Mouse (Mus musculus) layer of hippocampus, postnatal 25 days (tissue): ENCODE results near the gene Tmem45a2. TPM values are rescaled to one million over a fixed set of nuclear protein-coding genes. Genes with fewer than 3 reads are reported as not detected.

Experiments used
- total RNA-seq, 2 experiments: library from RNA; stranded (reverse); gene quantifications; 2 replicates each; pipeline ENCODE4 v1.2.3; 2021

The Tmem45a2 gene
- total RNA-seq, 2 experiments from 2014 or later: not detected

Other genes with a start within 250 kb of the Tmem45a2 start
- gene Tmem45a, start 185.2 kb downstream of the Tmem45a2 start, total RNA-seq: under 1 TPM; 0.61 to 0.69 TPM
- gene Lnp1, start 143.3 kb downstream of the Tmem45a2 start, total RNA-seq: 1 to 10 TPM; 1.2 to 1.6 TPM
- gene Tomm70a, start 50.3 kb upstream of the Tmem45a2 start, total RNA-seq: 100 to 1,000 TPM in 1 of 2 experiments, 10 to 100 TPM in 1; 98.8 to 104 TPM
- 10 to 100 TPM; 15.5 to 17.0 TPM for gene Nit2, start 96.0 kb upstream of the Tmem45a2 start, total RNA-seq
- gene Tbc1d23, start 160.1 kb upstream of the Tmem45a2 start, total RNA-seq: 10 to 100 TPM; 37.6 to 42.0 TPM
- under 1 TPM in 1 of 2 experiments, not detected in 1; 0.63 TPM for gene Tmem30c, start 221.5 kb upstream of the Tmem45a2 start, total RNA-seq